Mouse (Mus musculus) MEL (cell line): ENCODE measurements at regions not wholly inside any gene's neighbourhood (a gene's known extent, or its start where the extent isn't known, plus 50 kb on each side); places are given as distances from the start of the nearest gene placed in this dataset.

Experiments used
- DNase-seq: peaks from one replicate; pipeline ENCODE4 v3.0.0; 2011; ENCODE audit warnings: low read depth, low spot score
- H3K27ac ChIP-seq: 2 replicates; pipeline ENCODE4 v1.5.1; 2012; ENCODE audit warnings: low read depth, mild to moderate bottlenecking, control low read depth, low read length, moderate library complexity; ENCODE audit not compliant: control insufficient read depth
- H3K27me3 ChIP-seq, 2 experiments: fragments of 150-350 bp in 1 of 2; sonication (generic) in 1 of 2; 2 replicates each; pipeline ENCODE4 v1.6.1; 2012; ENCODE audit warnings: low read length in 2 of 2, mild to moderate bottlenecking in 2 of 2, improper control_type of control experiment in 1 of 2, moderate library complexity in 1 of 2; ENCODE audit not compliant: insufficient read depth in 2 of 2, control insufficient read depth in 1 of 2
- H3K36me3 ChIP-seq, 2 experiments: 2 replicates each; pipeline ENCODE4 v1.6.1; 2012 to 2014; ENCODE audit warnings: low read length in 2 of 2, improper control_type of control experiment in 1 of 2, inconsistent platforms in 1 of 2, mild to moderate bottlenecking in 1 of 2; ENCODE audit not compliant: insufficient read depth in 2 of 2, control insufficient read depth in 1 of 2
- H3K4me1 ChIP-seq, 2 experiments: fragments of 150-350 bp in 1 of 2; sonication (generic) in 1 of 2; 2 replicates each; pipeline ENCODE4 v1.6.1; 2012; ENCODE audit warnings: low read length in 2 of 2, improper control_type of control experiment in 1 of 2, mild to moderate bottlenecking in 1 of 2; ENCODE audit not compliant: insufficient read depth in 2 of 2, control insufficient read depth in 1 of 2
- H3K4me3 ChIP-seq, 2 experiments: fragments of 150-350 bp in 1 of 2; sonication (generic) in 1 of 2; 2 replicates each; pipeline ENCODE4 v1.5.1; 2012; ENCODE audit warnings: low read depth in 2 of 2, low read length in 2 of 2, mild to moderate bottlenecking in 2 of 2, moderate library complexity in 2 of 2, control low read depth in 1 of 2, improper control_type of control experiment in 1 of 2; ENCODE audit not compliant: control insufficient read depth in 1 of 2, insufficient read depth in 1 of 2
- H3K79me2 ChIP-seq: 2 replicates; pipeline ENCODE4 v1.6.1; 2012; ENCODE audit warnings: mild to moderate bottlenecking, low read length, moderate library complexity; ENCODE audit not compliant: control insufficient read depth, poor library complexity, insufficient read depth
- H3K9ac ChIP-seq: 2 replicates; pipeline ENCODE4 v1.6.1; 2012; ENCODE audit warnings: low read depth, mild to moderate bottlenecking, control low read depth, low read length, moderate library complexity; ENCODE audit not compliant: control insufficient read depth, poor library complexity, severe bottlenecking
- H3K9me3 ChIP-seq: fragments of 150-350 bp; sonication (generic); replicated peaks from 2 replicates; pipeline ENCODE4 v1.6.1; 2012; ENCODE audit warnings: mild to moderate bottlenecking, low read length, improper control_type of control experiment, moderate library complexity; ENCODE audit not compliant: insufficient read depth
- BHLHE40 ChIP-seq: IDR thresholded peaks from 2 replicates; pipeline ENCODE4 v1.6.1; 2012; ENCODE audit warnings: low read depth, mild to moderate bottlenecking, inconsistent platforms, low read length, improper control_type of control experiment, borderline replicate concordance
- CHD1 ChIP-seq: IDR thresholded peaks from 2 replicates; pipeline ENCODE4 v1.6.1; 2012; ENCODE audit warnings: low read depth, mild to moderate bottlenecking, inconsistent platforms, low read length, improper control_type of control experiment
- CHD2 ChIP-seq: IDR thresholded peaks from 2 replicates; pipeline ENCODE4 v1.6.1; 2011; ENCODE audit warnings: low read length, improper control_type of control experiment
- EP300 ChIP-seq, 2 experiments: IDR thresholded peaks; 2 replicates each; pipeline ENCODE4 v1.6.1; 2011; ENCODE audit warnings: improper control_type of control experiment in 2 of 2, low read length in 2 of 2, low read depth in 1 of 2, mild to moderate bottlenecking in 1 of 2
- ETS1 ChIP-seq: IDR thresholded peaks from 2 replicates; pipeline ENCODE4 v1.6.1; 2012; ENCODE audit warnings: low read depth, mild to moderate bottlenecking, inconsistent platforms, low read length, improper control_type of control experiment, moderate library complexity
- GABPA ChIP-seq: IDR thresholded peaks from 2 replicates; pipeline ENCODE4 v1.6.1; 2012; ENCODE audit warnings: low read depth, mild to moderate bottlenecking, inconsistent platforms, low read length, improper control_type of control experiment, moderate library complexity
- GATA1 ChIP-seq: IDR thresholded peaks from 2 replicates; pipeline ENCODE4 v1.6.1; 2011; ENCODE audit warnings: low read depth, low read length, improper control_type of control experiment
- MAX ChIP-seq: IDR thresholded peaks from 2 replicates; pipeline ENCODE4 v1.6.1; 2011; ENCODE audit warnings: low read length, improper control_type of control experiment
- MAZ ChIP-seq: IDR thresholded peaks from 2 replicates; pipeline ENCODE4 v1.6.1; 2012; ENCODE audit warnings: low read depth, mild to moderate bottlenecking, inconsistent platforms, low read length, improper control_type of control experiment
- MEF2A ChIP-seq: IDR thresholded peaks from 2 replicates; pipeline ENCODE4 v1.6.1; 2014; ENCODE audit warnings: low read depth, mild to moderate bottlenecking, inconsistent platforms, low read length, improper control_type of control experiment; ENCODE audit not compliant: poor library complexity, insufficient replicate concordance, severe bottlenecking; ENCODE audit errors: extremely low read depth
- MXI1 ChIP-seq: IDR thresholded peaks from 2 replicates; pipeline ENCODE4 v1.6.1; 2011; ENCODE audit warnings: mild to moderate bottlenecking, low read depth, low read length, improper control_type of control experiment
- MYB ChIP-seq: IDR thresholded peaks from 2 replicates; pipeline ENCODE4 v1.6.1; 2011; ENCODE audit warnings: mild to moderate bottlenecking, low read depth, low read length, improper control_type of control experiment
- NELFE ChIP-seq: IDR thresholded peaks from 2 replicates; pipeline ENCODE4 v1.6.1; 2011; ENCODE audit warnings: low read depth, low read length, improper control_type of control experiment
- RCOR1 ChIP-seq: IDR thresholded peaks from 2 replicates; pipeline ENCODE4 v1.6.1; 2012; ENCODE audit warnings: low read depth, mild to moderate bottlenecking, inconsistent platforms, low read length, improper control_type of control experiment
- SMC3 ChIP-seq: IDR thresholded peaks from 2 replicates; pipeline ENCODE4 v1.6.1; 2011; ENCODE audit warnings: low read depth, low read length, improper control_type of control experiment
- TAL1 ChIP-seq: IDR thresholded peaks from 2 replicates; pipeline ENCODE4 v1.6.1; 2012; ENCODE audit warnings: mild to moderate bottlenecking, inconsistent platforms, low read length, moderate library complexity, mixed read lengths
- TBP ChIP-seq: IDR thresholded peaks from 2 replicates; pipeline ENCODE4 v1.8.0; 2011; ENCODE audit warnings: low read depth, low read length, improper control_type of control experiment
- UBTF ChIP-seq: IDR thresholded peaks from 2 replicates; pipeline ENCODE4 v1.6.1; 2012; ENCODE audit warnings: low read depth, mild to moderate bottlenecking, inconsistent platforms, low read length, improper control_type of control experiment, moderate library complexity, borderline replicate concordance; ENCODE audit not compliant: insufficient read depth
- ZMIZ1 ChIP-seq: IDR thresholded peaks from 2 replicates; pipeline ENCODE4 v1.6.1; 2012; ENCODE audit warnings: low read depth, mild to moderate bottlenecking, inconsistent platforms, low read length, improper control_type of control experiment, moderate library complexity

- 0 out of 4 replicates have a peak, but pooled peaks cover 0 to 1% of the 10 kb centered on the region in 2 experiments for H3K27me3 ChIP-seq
- TF ChIP-seq ZMIZ1: no peak
- no peak for TF ChIP-seq CHD1
- no peak for TF ChIP-seq MAX
- peaks cover 0 to 3% of the 10 kb centered on the region in 2 experiments; a peak in 1 of 4 replicates for H3K4me1 ChIP-seq
- H3K27ac ChIP-seq: no peak overlapping the region
- H3K36me3 ChIP-seq: no peaks in the 10 kb centered on the region; a peak in 1 of 4 replicates
- H3K9ac ChIP-seq: no peak overlapping the region
- H3K9me3 ChIP-seq: no peaks in the 10 kb centered on the region
- H3K79me2 ChIP-seq: no peaks in the 10 kb centered on the region
- H3K4me3 ChIP-seq: no peak overlapping the region
- DNase-seq: no peak
Observed at GRCm38 (mm10) chr1:189076276-189076675, 68.6 kb upstream of the Kctd3 start.

- Histone ChIP-seq H3K79me2 (no peaks in the 10 kb centered on the region), H3K27me3 (0 out of 4 replicates have a peak, but pooled peaks cover 0 to 1% of the 10 kb centered on the region in 2 experiments), H3K4me1 (no peaks in the 10 kb centered on the region), H3K9me3 (no peaks in the 10 kb centered on the region), H3K27ac (no peak overlapping the region), H3K4me3 (no peak overlapping the region), H3K9ac (no peak overlapping the region), H3K36me3 (no peaks in the 10 kb centered on the region)
- TF ChIP-seq GABPA (no peak), MXI1 (no peak), GATA1 (no peak), EP300 (IDR thresholded peaks at IDR 0.05; ENCODE audit: low read depth in 1 of 2, low read length in 2 of 2) (no peak), SMC3 (no peak), BHLHE40 (no peak), MYB (no peak), UBTF (no peak), ETS1 (no peak), RCOR1 (no peak), MEF2A (no peak), CHD2 (no peak), NELFE (no peak), TBP (no peak), MAZ (no peak), MAX (no peak), TAL1 (no peak)
- DNase-seq: no peak
Observed at GRCm38 (mm10) chr1:189075671-189076070, 68.0 kb upstream of the Kctd3 start.
